Mouse (Mus musculus) embryonic facial prominence, embryonic 14.5 days (tissue): ENCODE measurements around the gene Cyp2c67. TPM values are rescaled to one million over a fixed set of nuclear protein-coding genes. Genes with fewer than 3 reads are reported as not detected.
"Not testable (repeated sequence)": the region's sequence is repeated elsewhere in the genome, so short reads cannot be mapped to it uniquely, and the experiment has no call there.

Experiments used
- ATAC-seq: fragments of 200-750 bp; cut with Nextera tagmentation; 2 replicates; pipeline ENCODE4 v1.8.0; 2017; ENCODE audit warnings: low read depth, moderate number of reproducible peaks, moderate TSS enrichment
- DNase-seq: peaks from one replicate; pipeline ENCODE4 v3.0.0-alpha.2; 2015; ENCODE audit warnings: low spot score
- H3K27ac ChIP-seq: fragments of 300-500 bp; sonication (generic); replicated peaks from 2 replicates; pipeline ENCODE4 v1.5.1; 2014; ENCODE audit warnings: low read depth, mild to moderate bottlenecking, low read length, moderate library complexity
- H3K27me3 ChIP-seq: fragments of 300-500 bp; sonication (generic); replicated peaks from 2 replicates; pipeline ENCODE4 v1.6.1; 2014; ENCODE audit warnings: low read length; ENCODE audit not compliant: control insufficient read depth, insufficient read depth
- H3K36me3 ChIP-seq: fragments of 300-500 bp; sonication (generic); 2 replicates; pipeline ENCODE4 v1.6.1; 2014; ENCODE audit warnings: low read length, mixed read lengths; ENCODE audit not compliant: control insufficient read depth, insufficient read depth
- H3K4me1 ChIP-seq: fragments of 300-500 bp; sonication (generic); 2 replicates; pipeline ENCODE4 v1.6.1; 2014; ENCODE audit warnings: antibody characterized with exemption, low read length; ENCODE audit not compliant: control insufficient read depth, insufficient read depth
- H3K4me2 ChIP-seq: fragments of 300-500 bp; sonication (generic); 2 replicates; pipeline ENCODE4 v1.6.1; 2014; ENCODE audit warnings: low read depth, mild to moderate bottlenecking, low read length, moderate library complexity, mixed read lengths
- H3K4me3 ChIP-seq: fragments of 300-500 bp; sonication (generic); 2 replicates; pipeline ENCODE4 v1.5.1; 2014; ENCODE audit warnings: low read depth, mild to moderate bottlenecking, low read length
- H3K9ac ChIP-seq: fragments of 300-500 bp; sonication (generic); 2 replicates; pipeline ENCODE4 v1.6.1; 2014; ENCODE audit warnings: low read depth, mild to moderate bottlenecking, low read length, moderate library complexity, mixed read lengths
- H3K9me3 ChIP-seq: fragments of 300-500 bp; sonication (generic); 2 replicates; pipeline ENCODE4 v1.6.1; 2016; ENCODE audit warnings: low read length; ENCODE audit not compliant: control insufficient read depth
- WGBS: fragments of 180-500 bp; shearing (Covaris S2); extraction: QIAGEN DNeasy Blood & Tissue Kit; methylation state at CpG from one replicate; pipeline ENCODE4 v1.1.7; 2014; 5-methylcytosine and 5-hydroxymethylcytosine counted together
- polyA plus RNA-seq: library from polyadenylated mRNA; unstranded; fragments of >200 nt; fragmentation: Nextera tagmentation; extraction: Ambion mirVana; gene quantifications from 2 replicates; pipeline ENCODE4 v1.2.1, GENCODE M21; 2014

The Cyp2c67 gene
- polyA plus RNA-seq, result not detected in 2 replicates

GRCm38 (mm10) chr19:39648938-39649337, at the start of gene Cyp2c67:
Gene Cyp2c67, minus strand, starts transcription at chr19:39649051.
- 94% methylated on average over 1 of the region's 1 CpGs for WGBS
- H3K9me3 ChIP-seq, result no peaks in the 10 kb centered on the region
- DNase-seq (no peak), ATAC-seq (no peak)
- H3K4me3 ChIP-seq, result no peak within 1 kb of the TSS
- H3K4me1 ChIP-seq, result no peaks in the 10 kb centered on the region
- H3K36me3 ChIP-seq, result no peaks in the 10 kb centered on the region
- H3K4me2 ChIP-seq, result no peak within 1 kb of the TSS
- H3K9ac ChIP-seq, result no peak within 1 kb of the TSS
- no peak within 1 kb of the TSS for H3K27ac ChIP-seq
- no peaks in the 10 kb centered on the region for H3K27me3 ChIP-seq

- not testable (repeated sequence) for H3K27ac ChIP-seq, ATAC-seq, H3K4me3 ChIP-seq, H3K9me3 ChIP-seq, H3K27me3 ChIP-seq, H3K9ac ChIP-seq, H3K36me3 ChIP-seq, H3K4me1 ChIP-seq, H3K4me2 ChIP-seq, DNase-seq
Measured at GRCm38 (mm10) chr19:39665650-39666049, 16.8 kb upstream of the Cyp2c67 start.

GRCm38 (mm10) chr19:39652381-39652780, 3.5 kb upstream of the Cyp2c67 start:
- Histone ChIP-seq H3K36me3 (no peaks in the 10 kb centered on the region), H3K4me2 (no peak overlapping the region)

GRCm38 (mm10) chr19:39647519-39647918, 1.3 kb downstream of the Cyp2c67 start:
- no peak for ATAC-seq
- H3K4me1 ChIP-seq, result no peaks in the 10 kb centered on the region
- H3K4me3 ChIP-seq, result no peak overlapping the region
- no peak overlapping the region for H3K9ac ChIP-seq
- no peak for DNase-seq
- no peaks in the 10 kb centered on the region for H3K9me3 ChIP-seq
- H3K27me3 ChIP-seq, result no peaks in the 10 kb centered on the region
- H3K27ac ChIP-seq, result no peak overlapping the region
- H3K36me3 ChIP-seq, result no peaks in the 10 kb centered on the region
- WGBS, result 91% methylated on average over 9 of the region's 9 CpGs
- no peak overlapping the region for H3K4me2 ChIP-seq

More at GRCm38 (mm10) chr19:39652381-39652780, 3.5 kb upstream of the Cyp2c67 start:
- Histone ChIP-seq H3K27ac (no peak overlapping the region), H3K4me3 (no peak overlapping the region), H3K27me3 (no peaks in the 10 kb centered on the region), H3K9ac (no peak overlapping the region), H3K4me1 (no peaks in the 10 kb centered on the region), H3K9me3 (no peaks in the 10 kb centered on the region)
- DNase-seq, result no peak
- no peak for ATAC-seq
- WGBS, result 54% methylated on average over 1 of the region's 1 CpGs

- H3K36me3 ChIP-seq, ATAC-seq, H3K4me1 ChIP-seq, DNase-seq, H3K27me3 ChIP-seq, H3K4me3 ChIP-seq, H3K9me3 ChIP-seq, H3K4me2 ChIP-seq, H3K27ac ChIP-seq, H3K9ac ChIP-seq: not testable (repeated sequence)
- WGBS, result 87% methylated on average over 7 of the region's 7 CpGs
Measured at GRCm38 (mm10) chr19:39644551-39644950, 4.3 kb downstream of the Cyp2c67 start.

Other genes with a start within 250 kb of the Cyp2c67 start
- not detected in 2 replicates for gene Cyp2c38, start 186.0 kb downstream of the Cyp2c67 start, polyA plus RNA-seq
- not detected in 2 replicates for gene Cyp2c39, start 138.2 kb downstream of the Cyp2c67 start, polyA plus RNA-seq
- not detected in 2 replicates for gene Cyp2c68, start 92.0 kb upstream of the Cyp2c67 start, polyA plus RNA-seq
- not detected in 2 replicates for gene Cyp2c40, start 163.8 kb upstream of the Cyp2c67 start, polyA plus RNA-seq
- not detected in 2 replicates for gene Cyp2c69, start 237.7 kb upstream of the Cyp2c67 start, polyA plus RNA-seq